Mouse (Mus musculus): Measurements from ENCODE around the gene Pth2. TPM values are rescaled to one million over a fixed set of nuclear protein-coding genes. Genes with fewer than 3 reads are reported as not detected.

The Pth2 gene
- polyA plus RNA-seq (2015; fragmentation: Nextera tagmentation; extraction: Ambion mirVana): not detected in 2 replicates

- Histone ChIP-seq H3K9me3 (replicated peaks) (no peaks in the 10 kb centered on the region), H3K27me3 (peaks cover 100% of the 10 kb centered on the region), H3K4me1 (replicated peaks) (peaks cover 16% of the 10 kb centered on the region), H3K27ac (replicated peaks) (no peak within 1 kb of the TSS), H3K9ac (no peak within 1 kb of the TSS), H3K4me3 (replicated peaks) (peak within 1 kb of the TSS; percentile 48), H3K36me3 (replicated peaks) (no peaks in the 10 kb centered on the region), H3K4me2 (peak within 1 kb of the TSS; percentile 73)
- whole genome bisulfite sequencing (ENCODE audit: insufficient replicate concordance): 21% methylated on average over 20 of the region's 20 CpGs
- no peak for ATAC-seq (ENCODE audit: insufficient read depth)
These were observed at the start of gene Pth2 for GRCm38 (mm10) chr7:45180896-45181477. Gene Pth2 (plus strand): TSS chr7:45180995.

GRCm38 (mm10) chr7:45131850-45132249 lies 48.9 kb upstream of the Pth2 start:
- H3K27me3 ChIP-seq: no peaks in the 10 kb centered on the region
- H3K36me3 ChIP-seq (replicated peaks): peaks cover 14% of the 10 kb centered on the region
- H3K4me1 ChIP-seq (replicated peaks): peaks cover 54% of the 10 kb centered on the region
- H3K27ac ChIP-seq (replicated peaks): no peak overlapping the region
- H3K9ac ChIP-seq: no peak overlapping the region
- no peak overlapping the region for H3K4me2 ChIP-seq
- ATAC-seq (ENCODE audit: insufficient read depth): no peak
- no peak overlapping the region for H3K4me3 ChIP-seq (replicated peaks)
- 74% methylated on average over 11 of the region's 11 CpGs for WGBS (ENCODE audit: insufficient replicate concordance)
- no peaks in the 10 kb centered on the region for H3K9me3 ChIP-seq (replicated peaks)

- WGBS (ENCODE audit: insufficient replicate concordance): 78% methylated on average over 8 of the region's 8 CpGs
- Histone ChIP-seq H3K4me3 (replicated peaks) (no peak overlapping the region), H3K36me3 (replicated peaks) (peaks cover 6% of the 10 kb centered on the region), H3K27me3 (no peaks in the 10 kb centered on the region), H3K27ac (replicated peaks) (no peak overlapping the region), H3K9ac (no peak overlapping the region), H3K4me1 (replicated peaks) (peaks cover 60% of the 10 kb centered on the region), H3K9me3 (replicated peaks) (no peaks in the 10 kb centered on the region), H3K4me2 (no peak overlapping the region)
- ATAC-seq (ENCODE audit: insufficient read depth): no peak
These were observed 47.2 kb upstream of the Pth2 start for GRCm38 (mm10) chr7:45133446-45134159.

- H3K27ac ChIP-seq (replicated peaks): peak overlapping the region; percentile 79
- H3K27me3 ChIP-seq: no peaks in the 10 kb centered on the region
- peaks cover 6% of the 10 kb centered on the region for H3K36me3 ChIP-seq (replicated peaks)
- H3K4me1 ChIP-seq (replicated peaks): peaks cover 60% of the 10 kb centered on the region
- WGBS (ENCODE audit: insufficient replicate concordance): 5% methylated on average over 12 of the region's 12 CpGs
- H3K4me3 ChIP-seq (replicated peaks): peak overlapping the region; percentile 77
- peak; percentile 27 for ATAC-seq (ENCODE audit: insufficient read depth)
- peak overlapping the region; percentile 95 for H3K4me2 ChIP-seq
- H3K9ac ChIP-seq: peak overlapping the region; percentile 30; the same call in 1 of the 2 replicates
- H3K9me3 ChIP-seq (replicated peaks): no peaks in the 10 kb centered on the region
These were observed 46.2 kb upstream of the Pth2 start for GRCm38 (mm10) chr7:45134544-45135026.

- Histone ChIP-seq H3K9me3 (replicated peaks) (no peaks in the 10 kb centered on the region), H3K36me3 (replicated peaks) (peaks cover 6% of the 10 kb centered on the region), H3K9ac (peak overlapping the region; percentile 76), H3K4me3 (replicated peaks) (peak overlapping the region; percentile 77), H3K27ac (replicated peaks) (peak overlapping the region; percentile 79), H3K27me3 (no peaks in the 10 kb centered on the region), H3K4me1 (replicated peaks) (peaks cover 56% of the 10 kb centered on the region), H3K4me2 (peak overlapping the region; percentile 95)
- peak; percentile 6; the same call in 1 of the 2 replicates for ATAC-seq (ENCODE audit: insufficient read depth)
- 27% methylated on average over 3 of the region's 3 CpGs for WGBS (ENCODE audit: insufficient replicate concordance)
These were observed 45.4 kb upstream of the Pth2 start for GRCm38 (mm10) chr7:45135370-45135769.

GRCm38 (mm10) chr7:45135993-45136567 lies 44.7 kb upstream of the Pth2 start, which contains the start of the genes Gm45713 and Flt3l:
Gene Gm45713 (minus strand): TSS chr7:45136231.
Gene Flt3l (minus strand): TSS chr7:45136432.
- under 1% methylated on average over 29 of the region's 29 CpGs for WGBS (ENCODE audit: insufficient replicate concordance)
- H3K36me3 ChIP-seq (replicated peaks): peaks cover 6% of the 10 kb centered on the region
- peaks cover 56% of the 10 kb centered on the region for H3K4me1 ChIP-seq (replicated peaks)
- peak within 1 kb of the TSS; percentile 79 for H3K27ac ChIP-seq (replicated peaks)
- ATAC-seq (ENCODE audit: insufficient read depth): peak; percentile 72
- H3K27me3 ChIP-seq: no peaks in the 10 kb centered on the region
- H3K9ac ChIP-seq: peak within 1 kb of the TSS; percentile 76
- peak within 1 kb of the TSS; percentile 77 for H3K4me3 ChIP-seq (replicated peaks)
- peak within 1 kb of the TSS; percentile 95 for H3K4me2 ChIP-seq
- H3K9me3 ChIP-seq (replicated peaks): no peaks in the 10 kb centered on the region

- peak; percentile 53 for ATAC-seq (ENCODE audit: insufficient read depth)
- Histone ChIP-seq H3K27ac (replicated peaks) (peak overlapping the region; percentile 79), H3K9me3 (replicated peaks) (no peaks in the 10 kb centered on the region), H3K4me1 (replicated peaks) (peaks cover 56% of the 10 kb centered on the region), H3K27me3 (no peaks in the 10 kb centered on the region), H3K9ac (no peak overlapping the region; the same call in 1 of the 2 replicates), H3K4me3 (replicated peaks) (0 out of 2 replicates have a peak overlapping the region, but pooled peaks have one; percentile 12), H3K36me3 (replicated peaks) (peaks cover 14% of the 10 kb centered on the region), H3K4me2 (peak overlapping the region; percentile 95)
- 12% methylated on average over 12 of the region's 12 CpGs for WGBS (ENCODE audit: insufficient replicate concordance)
These were observed 43.4 kb upstream of the Pth2 start for GRCm38 (mm10) chr7:45137171-45138006.

- H3K4me1 ChIP-seq (replicated peaks): peaks cover 56% of the 10 kb centered on the region
- H3K36me3 ChIP-seq (replicated peaks): peaks cover 20% of the 10 kb centered on the region
- 0 out of 2 replicates have a peak overlapping the region, but pooled peaks have one; percentile 79 for H3K27ac ChIP-seq (replicated peaks)
- no peak overlapping the region for H3K9ac ChIP-seq
- no peaks in the 10 kb centered on the region for H3K27me3 ChIP-seq
- H3K4me2 ChIP-seq: no peak overlapping the region
- ATAC-seq (ENCODE audit: insufficient read depth): no peak
- H3K4me3 ChIP-seq (replicated peaks): no peak overlapping the region
- H3K9me3 ChIP-seq (replicated peaks): no peaks in the 10 kb centered on the region
- WGBS (ENCODE audit: insufficient replicate concordance): 59% methylated on average over 1 of the region's 1 CpGs
These were observed 42.4 kb upstream of the Pth2 start for GRCm38 (mm10) chr7:45138403-45138802.

GRCm38 (mm10) chr7:45139904-45140723 lies 40.7 kb upstream of the Pth2 start:
- H3K9ac ChIP-seq: no peak overlapping the region
- H3K27ac ChIP-seq (replicated peaks): no peak overlapping the region; the same call in 1 of the 2 replicates
- no peaks in the 10 kb centered on the region for H3K9me3 ChIP-seq (replicated peaks)
- no peak overlapping the region for H3K4me3 ChIP-seq (replicated peaks)
- peaks cover 31% of the 10 kb centered on the region for H3K36me3 ChIP-seq (replicated peaks)
- no peak for ATAC-seq (ENCODE audit: insufficient read depth)
- 63% methylated on average over 8 of the region's 8 CpGs for WGBS (ENCODE audit: insufficient replicate concordance)
- peaks cover 41% of the 10 kb centered on the region for H3K4me1 ChIP-seq (replicated peaks)
- H3K4me2 ChIP-seq: no peak overlapping the region
- H3K27me3 ChIP-seq: no peaks in the 10 kb centered on the region

- H3K36me3 ChIP-seq (replicated peaks): peaks cover 42% of the 10 kb centered on the region
- no peak for ATAC-seq (ENCODE audit: insufficient read depth)
- no peak overlapping the region for H3K4me3 ChIP-seq (replicated peaks)
- H3K27ac ChIP-seq (replicated peaks): no peak overlapping the region
- no peaks in the 10 kb centered on the region for H3K27me3 ChIP-seq
- H3K4me2 ChIP-seq: no peak overlapping the region
- 83% methylated on average over 3 of the region's 3 CpGs for WGBS (ENCODE audit: insufficient replicate concordance)
- no peaks in the 10 kb centered on the region for H3K9me3 ChIP-seq (replicated peaks)
- peaks cover 32% of the 10 kb centered on the region for H3K4me1 ChIP-seq (replicated peaks)
- H3K9ac ChIP-seq: no peak overlapping the region
These were observed 39.5 kb upstream of the Pth2 start for GRCm38 (mm10) chr7:45141319-45141718.

Measured in liver, embryonic 15.5 days (tissue).